10 mouse cellular contexts compared by ENCODE assay signal in genomic region chr11:54059526-54059925, GRCm38 (mm10). TPM values are rescaled to one million over a fixed set of nuclear protein-coding genes. Genes with fewer than 3 reads are reported as not detected.
DNase-seq lines count a peak whose midpoint lies in the region; ATAC-seq and TF ChIP-seq lines count a peak whose summit lies in the region.
"Had no signal": no experiment of that assay in that cellular context is flagged by ENCODE, and none has a peak within 500 bp of the region (broad histone marks: within the 10 kb centered on the region; RNA-seq: fewer than 3 reads in every experiment).

No protein-coding gene starts in this region.

- intact Hi-C loops in gastrocnemius, adult 2 months (cut with DNase I): loop anchor here (10.0 kb wide), 1 partner anchor 125 kb away; no protein-coding TSS in a partner anchor
- intact Hi-C loops in left cerebral cortex, adult 2 months (cut with DNase I): loop anchor here (2.0 to 10.0 kb wide), 2 partner anchors 29 to 325 kb away; no protein-coding TSS in a partner anchor
- intact Hi-C loops in left cerebral cortex, postnatal 4 days (cut with DNase I): no loop called here

- ATAC-seq in hindbrain, embryonic 16.5 days: no peak
- ATAC-seq in liver, embryonic 11.5 days (replicated peaks; ENCODE audit: low FRiP score): no peak

- peaks cover 33% of the 10 kb centered on the region for H3K4me1 ChIP-seq in hindbrain, embryonic 16.5 days (ENCODE audit: control insufficient read depth, insufficient read depth, low read depth, low read length)
- H3K4me1 ChIP-seq in olfactory bulb, adult 2 months (ENCODE audit: control insufficient read depth, insufficient read depth, low read length): peaks cover 48% of the 10 kb centered on the region
- H3K4me1 ChIP-seq in liver, embryonic 11.5 days (replicated peaks; ENCODE audit: control insufficient read depth, insufficient read depth, low read length): peaks cover 9% of the 10 kb centered on the region

- peak; percentile 36 for DNase-seq in gastrocnemius, adult 2 months
- no peak for DNase-seq in gastrocnemius, postnatal 4 days (ENCODE audit: low spot score in 2 of 2)
- no peak for DNase-seq in left cerebral cortex, adult 2 months (ENCODE audit: extremely low spot score in 1 of 2, low spot score in 2 of 2)
- no peak for DNase-seq in left cerebral cortex, postnatal 4 days
- no peak for DNase-seq in ovary, postnatal 14 days (ENCODE audit: low spot score)
- DNase-seq in liver, embryonic 11.5 days (ENCODE audit: low spot score): no peak
- DNase-seq: cerebellum, adult 9-11 months had no signal

- 40% methylated on average over 1 of the region's 1 CpGs for WGBS in hindbrain, embryonic 16.5 days
- 86% methylated on average over 1 of the region's 1 CpGs for WGBS in olfactory bulb, adult 2 months
- WGBS in liver, embryonic 11.5 days: 52% methylated on average over 1 of the region's 1 CpGs

- H3K4me3 ChIP-seq in gastrocnemius, adult 2 months: no peak overlapping the region; the same call in 1 of the 2 replicates
- no peak overlapping the region for H3K4me3 ChIP-seq in left cerebral cortex, adult 2 months
- no peak overlapping the region for H3K4me3 ChIP-seq in hindbrain, embryonic 16.5 days (ENCODE audit: low read length)
- H3K4me3 ChIP-seq in olfactory bulb, adult 2 months (ENCODE audit: insufficient read depth, low read depth, low read length): no peak overlapping the region
- no peak overlapping the region for H3K4me3 ChIP-seq in liver, embryonic 11.5 days (ENCODE audit: low read depth, low read length)
- H3K4me3 ChIP-seq: megakaryocyte, embryonic 14.5 days had no signal

- TF ChIP-seq CTCF in gastrocnemius, adult 2 months (IDR thresholded peaks at IDR 0.05): no peak
- no peak for TF ChIP-seq CTCF in left cerebral cortex, adult 2 months (IDR thresholded peaks at IDR 0.05)
- TF ChIP-seq CTCF in olfactory bulb, adult 2 months (IDR thresholded peaks at IDR 0.05; ENCODE audit: insufficient read depth, low read depth, low read length): no peak

- no peaks in the 10 kb centered on the region for H3K9me3 ChIP-seq in hindbrain, embryonic 16.5 days (ENCODE audit: control insufficient read depth, low read length)
- H3K9me3 ChIP-seq in liver, embryonic 11.5 days (ENCODE audit: control insufficient read depth, low read length): no peaks in the 10 kb centered on the region
- H3K9me3 ChIP-seq: megakaryocyte, embryonic 14.5 days had no signal

- H3K9ac ChIP-seq in hindbrain, embryonic 16.5 days (ENCODE audit: low read depth, low read length): no peak overlapping the region
- no peak overlapping the region for H3K9ac ChIP-seq in liver, embryonic 11.5 days (ENCODE audit: low read depth, low read length)

- no peak for TF ChIP-seq POLR2A in olfactory bulb, adult 2 months (IDR thresholded peaks at IDR 0.05; ENCODE audit: insufficient read depth, low read depth, low read length)

- H3K27me3 ChIP-seq in hindbrain, embryonic 16.5 days (replicated peaks; ENCODE audit: control insufficient read depth, insufficient read depth, low read length): no peaks in the 10 kb centered on the region
- peaks cover 2% of the 10 kb centered on the region; the same call in 1 of the 2 replicates for H3K27me3 ChIP-seq in liver, embryonic 11.5 days (replicated peaks; ENCODE audit: control insufficient read depth, insufficient read depth, low read length)

- H3K4me2 ChIP-seq in hindbrain, embryonic 16.5 days (ENCODE audit: low read length): no peak overlapping the region
- no peak overlapping the region for H3K4me2 ChIP-seq in liver, embryonic 11.5 days

- H3K27ac ChIP-seq in gastrocnemius, adult 2 months: peak overlapping the region; percentile 85
- H3K27ac ChIP-seq in left cerebral cortex, adult 2 months: peak overlapping the region; percentile 6; the same call in 1 of the 2 replicates
- peak overlapping the region; percentile 32; the same call in 1 of the 2 replicates for H3K27ac ChIP-seq in hindbrain, embryonic 16.5 days (ENCODE audit: low read depth, low read length)
- H3K27ac ChIP-seq in olfactory bulb, adult 2 months (ENCODE audit: insufficient read depth, low read depth, low read length): 0 out of 2 replicates have a peak overlapping the region, but pooled peaks have one; percentile 24
- no peak overlapping the region for H3K27ac ChIP-seq in liver, embryonic 11.5 days (ENCODE audit: low read depth, low read length)

- no peaks in the 10 kb centered on the region for H3K36me3 ChIP-seq in hindbrain, embryonic 16.5 days (ENCODE audit: control insufficient read depth, insufficient read depth, low read length)
- no peaks in the 10 kb centered on the region for H3K36me3 ChIP-seq in liver, embryonic 11.5 days (ENCODE audit: control insufficient read depth, insufficient read depth, low read length)

RNA-seq across cellular contexts. Expression of gene Pdlim4, which starts 9.3 kb away (rescaled TPM):
- 1 to 10 TPM; 4.7 to 7.9 TPM for total RNA-seq in gastrocnemius, adult 2 months (2021)
- total RNA-seq in gastrocnemius, postnatal 4 days (2021): 10 to 100 TPM; 65.2 to 67.1 TPM
- 10 to 100 TPM; 13.8 to 14.0 TPM for total RNA-seq in left cerebral cortex, adult 2 months (2021)
- 10 to 100 TPM; 11.9 to 13.5 TPM for total RNA-seq in left cerebral cortex, postnatal 4 days (2021)
- polyA plus RNA-seq in hindbrain, embryonic 16.5 days (2015; fragmentation: Nextera tagmentation; extraction: Ambion mirVana): 37.4 and 38.4 TPM in 2 replicates
- not detected in 2 replicates for polyA plus RNA-seq in olfactory bulb, adult 2 months (2012; ENCODE audit: insufficient read depth, insufficient read length, low replicate concordance, missing spikeins)
- polyA plus RNA-seq in liver, embryonic 11.5 days (2014; fragmentation: Nextera tagmentation; extraction: Ambion mirVana): 13.1 and 13.2 TPM in 2 replicates

RNA-seq across cellular contexts. Expression of gene Slc22a4, which starts 31.6 kb away (rescaled TPM):
- total RNA-seq in gastrocnemius, adult 2 months (2021): 1 to 10 TPM; 1.9 to 2.6 TPM
- 1 to 10 TPM in 1 of 2 experiments, under 1 TPM in 1; 0.83 to 1.1 TPM for total RNA-seq in gastrocnemius, postnatal 4 days (2021)
- total RNA-seq in left cerebral cortex, adult 2 months (2021): 1 to 10 TPM; 8.5 to 8.8 TPM
- total RNA-seq in left cerebral cortex, postnatal 4 days (2021): 1 to 10 TPM; 4.0 to 4.7 TPM
- 4.9 and 7.2 TPM in 2 replicates for polyA plus RNA-seq in hindbrain, embryonic 16.5 days (2015; fragmentation: Nextera tagmentation; extraction: Ambion mirVana)
- polyA plus RNA-seq in olfactory bulb, adult 2 months (2012; ENCODE audit: insufficient read depth, insufficient read length, low replicate concordance, missing spikeins): not detected in 2 replicates
- polyA plus RNA-seq in liver, embryonic 11.5 days (2014; fragmentation: Nextera tagmentation; extraction: Ambion mirVana): 20.6 and 21.5 TPM in 2 replicates

RNA-seq across cellular contexts. Expression of gene P4ha2, which starts 40.4 kb away (rescaled TPM):
- 10 to 100 TPM; 27.2 to 46.2 TPM for total RNA-seq in gastrocnemius, adult 2 months (2021)
- 10 to 100 TPM; 37.1 to 40.3 TPM for total RNA-seq in gastrocnemius, postnatal 4 days (2021)
- total RNA-seq in left cerebral cortex, adult 2 months (2021): 10 to 100 TPM; 21.8 to 32.0 TPM
- total RNA-seq in left cerebral cortex, postnatal 4 days (2021): 10 to 100 TPM; 14.4 to 15.7 TPM
- polyA plus RNA-seq in hindbrain, embryonic 16.5 days (2015; fragmentation: Nextera tagmentation; extraction: Ambion mirVana): 12.3 and 15.1 TPM in 2 replicates
- polyA plus RNA-seq in olfactory bulb, adult 2 months (2012; ENCODE audit: insufficient read depth, insufficient read length, low replicate concordance, missing spikeins): not detected in 2 replicates
- 24.3 and 25.7 TPM in 2 replicates for polyA plus RNA-seq in liver, embryonic 11.5 days (2014; fragmentation: Nextera tagmentation; extraction: Ambion mirVana)

Comparison
In these comparisons a context has a peak if more than half of its experiments do, and no peak if none do; other contexts are left out.
1. RNA of gene Pdlim4, which starts 9.3 kb away (total RNA-seq): 65.2 to 67.1 TPM in gastrocnemius, postnatal 4 days; 13.8 to 14.0 TPM in left cerebral cortex, adult 2 months, 11.9 to 13.5 TPM in left cerebral cortex, postnatal 4 days and 4.7 to 7.9 TPM in gastrocnemius, adult 2 months; every median in the first group is over 4 times any median in the second.